Mouse (Mus musculus) CH12.LX (cell line): ENCODE measurements at regions not wholly inside any gene's neighbourhood (a gene's known extent, or its start where the extent isn't known, plus 50 kb on each side); places are given as distances from the start of the nearest gene placed in this dataset.

Experiments used
- DNase-seq: peaks from one replicate; pipeline ENCODE4 v3.0.0-alpha.2; 2013; ENCODE audit errors: extremely low read depth
- H3K27ac ChIP-seq: 2 replicates; pipeline ENCODE4 v1.5.1; 2012; ENCODE audit warnings: low read depth, mild to moderate bottlenecking, control low read depth, moderate library complexity; ENCODE audit not compliant: insufficient read depth
- H3K27me3 ChIP-seq: replicated peaks from 2 replicates; pipeline ENCODE3; 2012; ENCODE audit warnings: inconsistent platforms
- H3K36me3 ChIP-seq, 2 experiments: replicated peaks in 1 of 2; 2 replicates each; pipeline versions ENCODE3 to v1.6.1; 2012; ENCODE audit warnings: inconsistent platforms in 1 of 2, low read length in 1 of 2, mild to moderate bottlenecking in 1 of 2, mixed read lengths in 1 of 2, moderate library complexity in 1 of 2; ENCODE audit not compliant: control insufficient read depth in 1 of 2, insufficient read depth in 1 of 2
- H3K4me1 ChIP-seq, 2 experiments: 2 replicates each; pipeline ENCODE4 v1.6.1; 2012; ENCODE audit warnings: inconsistent platforms in 1 of 2, moderate library complexity in 1 of 2; ENCODE audit not compliant: insufficient read depth in 2 of 2, control insufficient read depth in 1 of 2
- H3K4me2 ChIP-seq: 2 replicates; pipeline ENCODE4 v1.6.1; 2012; ENCODE audit warnings: low read depth, mild to moderate bottlenecking, control low read depth; ENCODE audit not compliant: poor library complexity, insufficient read depth, severe bottlenecking
- H3K4me3 ChIP-seq, 3 experiments: fragments of 150-350 bp in 1 of 3; sonication (generic) in 1 of 3; replicated peaks in 1 of 3; 2 replicates each; pipeline versions ENCODE3 to v1.5.1; 2011 to 2012; ENCODE audit warnings: low read depth in 2 of 3, low read length in 2 of 3, mild to moderate bottlenecking in 2 of 3, moderate library complexity in 2 of 3, control low read depth in 1 of 3, improper control_type of control experiment in 1 of 3, inconsistent platforms in 1 of 3, mixed read lengths in 1 of 3; ENCODE audit not compliant: poor library complexity in 1 of 3
- H3K79me2 ChIP-seq: replicated peaks from 2 replicates; pipeline ENCODE4 v1.6.1; 2012; ENCODE audit warnings: mild to moderate bottlenecking, moderate library complexity; ENCODE audit not compliant: control insufficient read depth, poor library complexity, insufficient read depth, severe bottlenecking; ENCODE audit errors: extremely low read depth
- H3K9ac ChIP-seq: 2 replicates; pipeline ENCODE4 v1.6.1; 2012; ENCODE audit warnings: low read depth, mild to moderate bottlenecking, control low read depth, moderate library complexity; ENCODE audit not compliant: insufficient read depth
- H3K9me3 ChIP-seq: replicated peaks from 2 replicates; pipeline ENCODE3; 2012; ENCODE audit warnings: low read length, inconsistent platforms, mixed read lengths
- CHD2 ChIP-seq: IDR thresholded peaks from 2 replicates; pipeline ENCODE4 v1.6.1; 2011; ENCODE audit warnings: low read length, improper control_type of control experiment
- ETS1 ChIP-seq: conservative IDR thresholded peaks from 2 replicates; pipeline ENCODE4 v1.6.1; 2012; ENCODE audit warnings: low read depth, mild to moderate bottlenecking, inconsistent platforms, low read length, improper control_type of control experiment, moderate library complexity
- KAT2A ChIP-seq: IDR thresholded peaks from 2 replicates; pipeline ENCODE4 v1.6.1; 2012; ENCODE audit warnings: low read length, improper control_type of control experiment, inconsistent platforms; ENCODE audit not compliant: insufficient replicate concordance
- MAFK ChIP-seq: IDR thresholded peaks from 2 replicates; pipeline ENCODE4 v1.6.1; 2011; ENCODE audit warnings: low read length, improper control_type of control experiment; ENCODE audit not compliant: insufficient replicate concordance
- MAZ ChIP-seq: IDR thresholded peaks from 2 replicates; pipeline ENCODE4 v1.6.1; 2012; ENCODE audit warnings: low read depth, mild to moderate bottlenecking, inconsistent platforms, low read length, improper control_type of control experiment, moderate library complexity
- MEF2A ChIP-seq: IDR thresholded peaks from 2 replicates; pipeline ENCODE4 v1.6.1; 2014; ENCODE audit warnings: low read depth, mild to moderate bottlenecking, inconsistent platforms, low read length, improper control_type of control experiment, borderline replicate concordance
- NRF1 ChIP-seq: IDR thresholded peaks from 2 replicates; pipeline ENCODE4 v1.6.1; 2014; ENCODE audit warnings: low read depth, mild to moderate bottlenecking, inconsistent platforms, low read length, improper control_type of control experiment, moderate library complexity
- SIN3A ChIP-seq: IDR thresholded peaks from 2 replicates; pipeline ENCODE4 v1.6.1; 2012; ENCODE audit warnings: low read length, improper control_type of control experiment, inconsistent platforms
- TCF12 ChIP-seq: IDR thresholded peaks from 2 replicates; pipeline ENCODE4 v1.6.1; 2014; ENCODE audit warnings: low read depth, mild to moderate bottlenecking, inconsistent platforms, low read length, improper control_type of control experiment
- ZMIZ1 ChIP-seq: IDR thresholded peaks from 2 replicates; pipeline ENCODE4 v1.6.1; 2012; ENCODE audit warnings: low read depth, mild to moderate bottlenecking, inconsistent platforms, low read length, improper control_type of control experiment
- dilution Hi-C: fragments of 300-500 bp; cut with MboI; formaldehyde crosslinking; loops from 2 replicates; pipeline ENCODE4 v1.14.3; 2020; ENCODE audit warnings: low sequenced_read_pairs; ENCODE audit not compliant: extremely low pct_unique_long_range_greater_than_20kb, extremely low pct_ligation_motif_present
- in situ Hi-C: fragments of 300-500 bp; cut with MboI; formaldehyde crosslinking; loops from 3 replicates; pipeline ENCODE4 v1.14.3; 2019; ENCODE audit warnings: low sequenced_read_pairs, low pct_ligation_motif_present, low pct_unique_long_range_greater_than_20kb, mixed read lengths

GRCm38 (mm10) chrX:145590733-145591132, 85.8 kb upstream of the Amot start:
- no peak for DNase-seq
- Histone ChIP-seq H3K36me3 (no peaks in the 10 kb centered on the region), H3K79me2 (no peaks in the 10 kb centered on the region), H3K4me1 (no peaks in the 10 kb centered on the region)
- dilution Hi-C loops: no loop called here
- in situ Hi-C loops: no loop called here
- TF ChIP-seq MAZ: no peak
- TF ChIP-seq SIN3A: no peak
- no peak for TF ChIP-seq MEF2A
- 0 out of 2 replicates have a peak, but pooled peaks have one; percentile 49 for TF ChIP-seq MAFK
- no peak for TF ChIP-seq KAT2A
- TF ChIP-seq, all 38 proteins: peak for 1
- no peak overlapping the region for H3K4me2 ChIP-seq
- no peaks in the 10 kb centered on the region for H3K9me3 ChIP-seq
- H3K27ac ChIP-seq: no peak overlapping the region
- H3K9ac ChIP-seq: no peak overlapping the region
- no peaks in the 10 kb centered on the region for H3K27me3 ChIP-seq
- no peak overlapping the region for H3K4me3 ChIP-seq

- in situ Hi-C loops: no loop called here
- no peaks in the 10 kb centered on the region for H3K36me3 ChIP-seq
- no peak for TF ChIP-seq TCF12
- TF ChIP-seq, all 38 proteins: peak for 0
These were observed 62.5 kb upstream of the Amot start for GRCm38 (mm10) chrX:145567528-145567927.

GRCm38 (mm10) chrX:145567073-145567472, 62.1 kb upstream of the Amot start:
- H3K9ac ChIP-seq: no peak overlapping the region
- TF ChIP-seq CHD2 (no peak), ETS1 (no peak), NRF1 (no peak), ZMIZ1 (no peak)
- in situ Hi-C loops: no loop called here

More at GRCm38 (mm10) chrX:145567528-145567927, 62.5 kb upstream of the Amot start:
- DNase-seq: no peak
- Histone ChIP-seq H3K27ac (no peak overlapping the region), H3K9ac (no peak overlapping the region), H3K9me3 (peaks cover 3% of the 10 kb centered on the region), H3K79me2 (no peaks in the 10 kb centered on the region), H3K4me3 (no peak overlapping the region), H3K4me1 (no peaks in the 10 kb centered on the region), H3K27me3 (no peaks in the 10 kb centered on the region), H3K4me2 (no peak overlapping the region)
- dilution Hi-C loops: no loop called here

More at GRCm38 (mm10) chrX:145567073-145567472, 62.1 kb upstream of the Amot start:
- Histone ChIP-seq H3K27ac (no peak overlapping the region), H3K4me1 (no peaks in the 10 kb centered on the region), H3K27me3 (no peaks in the 10 kb centered on the region), H3K4me3 (no peak overlapping the region), H3K9me3 (peaks cover 3% of the 10 kb centered on the region), H3K36me3 (no peaks in the 10 kb centered on the region), H3K4me2 (no peak overlapping the region), H3K79me2 (no peaks in the 10 kb centered on the region)
- dilution Hi-C loops: no loop called here
- no peak for DNase-seq
